Mouse (Mus musculus): ENCODE results near the gene Gzme.
"Not testable (repeated sequence)": the region's sequence is repeated elsewhere in the genome, so short reads cannot be mapped to it uniquely, and the experiment has no call there.

Gene Gzme

DNA sequence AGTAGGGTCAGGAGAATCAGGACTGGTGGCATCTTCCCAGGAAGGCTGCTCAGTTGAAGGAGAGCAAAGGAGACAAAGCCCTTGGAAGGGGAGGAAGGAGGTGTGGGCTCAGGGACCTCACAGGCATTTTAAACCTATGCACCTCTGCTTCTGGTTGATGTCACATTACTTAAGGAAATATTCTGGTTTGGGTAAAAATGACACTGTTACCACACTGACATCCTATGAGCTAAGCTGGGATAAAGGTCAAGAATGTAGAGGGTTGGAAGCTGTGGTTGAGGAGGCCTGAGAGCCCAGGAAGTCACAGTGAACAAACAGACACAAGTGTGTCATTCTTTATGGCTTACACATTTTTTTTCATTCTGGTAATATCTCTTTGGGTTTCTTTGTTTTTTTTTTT, at the start of gene Gzme:
TSS of gene Gzme (minus strand) at position 101 of the 400 bp plus-strand sequence.
- no peak for DNase-seq (ENCODE audit: low read depth in 1 of 2, low spot score in 2 of 2)

DNA sequence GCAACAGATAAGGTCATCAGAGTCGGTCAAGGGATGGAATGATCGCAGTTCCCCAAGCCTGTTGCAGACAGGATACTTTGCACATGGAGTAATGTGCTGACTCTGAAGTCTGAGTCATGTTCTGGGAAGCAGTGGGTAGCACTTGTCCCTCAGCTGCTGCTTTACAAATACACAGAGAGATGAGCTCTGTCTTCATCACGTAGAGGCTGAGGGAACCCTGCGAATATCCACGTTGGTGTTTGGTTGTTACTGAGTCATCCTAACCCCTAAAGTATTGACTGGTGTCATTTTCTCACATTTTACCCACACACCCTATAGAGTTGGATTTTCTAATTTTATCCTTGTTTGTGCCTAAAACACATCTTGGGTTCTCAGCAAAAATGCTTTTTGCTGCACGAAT, 47.6 kb upstream of the Gzme start:
- no peak for DNase-seq (ENCODE audit: low read depth in 1 of 2, low spot score in 2 of 2)

GRCm38 (mm10) chr14:56162109-56162508, 41.7 kb upstream of the Gzme start:
- DNase-seq (ENCODE audit: low read depth in 1 of 2, low spot score in 2 of 2) = no peak

- not testable (repeated sequence) for DNase-seq (ENCODE audit: low read depth in 1 of 2, low spot score in 2 of 2)
These were observed 39.1 kb upstream of the Gzme start, which contains the start of gene Gzmg for GRCm38 (mm10) chr14:56159479-56159878. Gene Gzmg (minus strand): TSS chr14:56159579.

GRCm38 (mm10) chr14:56155340-56155739, 34.9 kb upstream of the Gzme start:
- no peak for DNase-seq (ENCODE audit: low read depth in 1 of 2, low spot score in 2 of 2)

DNA sequence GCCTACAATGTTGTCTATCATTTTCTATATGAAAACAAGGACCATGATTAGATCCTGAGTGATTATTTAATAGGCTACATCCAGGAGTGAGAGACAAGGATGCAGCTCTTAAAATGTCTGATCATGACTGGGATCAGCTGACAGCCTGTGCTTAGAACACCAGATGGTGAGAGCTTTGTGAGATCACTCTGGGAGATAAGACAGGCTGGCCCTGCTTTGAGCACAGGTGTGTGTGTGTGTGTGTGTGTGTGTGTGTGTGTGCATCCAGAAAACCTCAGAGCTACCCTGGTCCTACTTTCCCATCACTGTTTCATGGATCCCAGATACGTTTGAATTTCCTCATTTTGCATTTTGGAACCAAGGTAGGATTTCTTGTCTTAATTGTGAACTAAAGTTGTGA, 13.2 kb upstream of the Gzme start:
- not testable (repeated sequence) for DNase-seq (ENCODE audit: low read depth in 1 of 2, low spot score in 2 of 2)

GRCm38 (mm10) chr14:56132508-56132907, 12.1 kb upstream of the Gzme start, which contains the start of gene Gzmd:
Gene Gzmd (minus strand): TSS chr14:56132608.
- not testable (repeated sequence) for DNase-seq (ENCODE audit: low read depth in 1 of 2, low spot score in 2 of 2)

DNA sequence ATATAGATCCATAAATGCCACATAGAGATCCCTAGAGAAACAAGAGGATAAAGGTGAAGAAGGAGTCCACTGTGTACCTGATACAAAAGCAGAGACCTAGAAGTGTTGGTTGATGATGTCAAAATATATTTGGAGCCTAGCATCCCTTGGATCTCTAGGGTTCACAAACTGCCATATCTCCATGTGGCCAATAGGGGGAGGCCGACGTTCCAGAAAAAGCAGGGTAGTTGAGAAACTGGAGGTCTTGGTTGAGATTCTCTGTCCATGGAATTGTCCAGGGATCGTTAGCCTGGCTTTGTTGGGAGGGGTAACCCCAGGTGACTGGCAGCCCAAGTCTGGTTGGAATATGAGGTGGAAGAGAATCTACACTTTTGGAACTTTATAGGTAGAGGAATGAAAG, 7.9 kb upstream of the Gzme start:
- no peak for DNase-seq (ENCODE audit: low read depth in 1 of 2, low spot score in 2 of 2)

GRCm38 (mm10) chr14:56123516-56123915, 3.1 kb upstream of the Gzme start:
- no peak for DNase-seq (ENCODE audit: low read depth in 1 of 2, low spot score in 2 of 2)

DNA sequence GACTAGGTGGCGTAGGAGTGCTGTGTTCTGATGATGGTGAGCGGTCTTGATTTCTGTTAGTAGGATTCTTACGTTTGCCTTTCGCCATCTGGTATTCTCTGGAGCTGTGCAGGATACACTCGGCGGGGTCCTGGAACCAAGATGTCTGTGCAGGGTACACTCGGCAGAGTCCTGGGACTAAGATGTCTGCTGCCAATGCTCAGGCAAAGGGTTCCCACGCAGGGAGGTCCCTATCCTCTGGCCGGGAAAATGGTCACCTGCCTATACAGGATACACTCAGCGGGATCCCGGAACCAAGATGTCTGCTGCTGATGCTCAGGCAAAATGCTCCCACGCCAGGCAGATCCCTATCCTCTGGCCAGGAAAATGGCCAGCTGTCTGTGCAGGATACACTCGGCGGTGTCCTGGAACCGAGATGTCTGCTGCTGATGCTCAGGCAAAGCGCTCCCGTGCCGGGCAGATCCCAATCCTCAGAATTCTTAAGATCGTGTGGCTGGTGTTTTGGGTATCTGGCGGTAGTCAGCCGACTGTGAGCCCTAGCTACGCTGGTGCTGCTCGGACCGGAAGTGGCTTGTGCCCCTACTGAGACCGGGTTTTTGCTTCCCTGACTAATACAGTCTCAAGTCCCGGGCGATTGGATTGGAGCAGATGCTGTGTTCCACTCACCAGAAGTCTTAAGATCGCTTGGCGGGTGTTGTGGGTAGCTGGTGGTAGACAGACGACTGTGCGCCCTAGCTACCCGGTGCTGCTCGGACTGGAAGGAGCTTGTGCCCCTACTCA, 4.7 kb downstream of the Gzme start:
- DNase-seq (ENCODE audit: low read depth in 1 of 2, low spot score in 2 of 2) = not testable (repeated sequence)

DNA sequence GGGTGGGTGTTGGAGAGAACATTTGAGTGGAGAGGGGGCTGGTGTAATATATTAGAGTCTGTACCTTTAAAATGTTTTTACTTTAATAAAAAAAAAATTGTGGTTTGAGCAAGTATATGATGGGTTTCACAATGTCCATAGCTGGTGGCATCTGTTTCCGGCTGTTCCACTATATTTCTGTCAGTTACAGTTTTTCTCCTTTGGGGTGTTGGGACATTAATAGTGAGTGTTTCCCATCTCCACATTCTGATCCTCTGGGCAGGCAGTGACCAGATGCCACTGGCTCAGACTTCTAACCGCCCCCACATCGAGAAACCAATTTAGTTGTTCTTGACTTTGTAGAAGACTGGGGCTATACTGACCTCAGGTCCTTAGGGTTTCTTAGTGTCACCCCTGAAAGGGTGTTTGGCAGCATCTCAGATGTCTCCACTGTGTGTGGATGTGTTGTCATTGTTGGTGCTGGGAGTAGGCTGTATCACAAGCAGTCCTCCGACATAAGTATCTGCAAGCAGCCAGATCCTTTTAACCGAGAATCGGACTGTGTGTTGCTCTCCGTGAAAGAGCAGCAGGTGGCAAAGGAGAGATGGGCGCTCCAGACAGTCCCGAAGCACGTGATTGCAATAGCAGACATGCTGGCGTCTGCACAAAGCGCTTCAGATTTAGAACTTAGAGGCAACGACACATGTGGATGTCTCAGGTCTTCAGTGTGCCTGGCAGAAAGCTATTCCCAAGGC, 14.8 kb downstream of the Gzme start:
- DNase-seq (ENCODE audit: low read depth in 1 of 2, low spot score in 2 of 2) = no peak

DNA sequence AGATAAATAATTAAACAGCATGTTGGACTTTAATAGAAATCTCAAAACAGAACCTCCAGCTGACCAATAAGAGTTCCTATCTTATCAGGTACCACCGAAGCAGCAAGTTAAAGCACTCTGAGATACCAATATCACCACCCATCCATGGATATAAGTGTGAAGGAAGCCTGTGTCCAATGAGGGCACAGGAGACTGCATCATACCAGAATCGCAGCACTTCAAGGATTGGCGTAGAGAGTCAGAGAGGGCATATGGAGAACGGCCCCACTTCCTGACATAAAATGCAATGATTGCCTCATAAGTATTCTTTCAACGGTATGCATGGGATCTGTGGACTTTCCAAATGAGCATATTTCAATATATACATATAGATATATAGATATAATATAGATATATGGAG, 15.4 kb downstream of the Gzme start:
- DNase-seq (ENCODE audit: low read depth in 1 of 2, low spot score in 2 of 2) = no peak

- no peak for DNase-seq (ENCODE audit: low read depth in 1 of 2, low spot score in 2 of 2)
These were observed 17.0 kb downstream of the Gzme start for GRCm38 (mm10) chr14:56103452-56103851.

DNA sequence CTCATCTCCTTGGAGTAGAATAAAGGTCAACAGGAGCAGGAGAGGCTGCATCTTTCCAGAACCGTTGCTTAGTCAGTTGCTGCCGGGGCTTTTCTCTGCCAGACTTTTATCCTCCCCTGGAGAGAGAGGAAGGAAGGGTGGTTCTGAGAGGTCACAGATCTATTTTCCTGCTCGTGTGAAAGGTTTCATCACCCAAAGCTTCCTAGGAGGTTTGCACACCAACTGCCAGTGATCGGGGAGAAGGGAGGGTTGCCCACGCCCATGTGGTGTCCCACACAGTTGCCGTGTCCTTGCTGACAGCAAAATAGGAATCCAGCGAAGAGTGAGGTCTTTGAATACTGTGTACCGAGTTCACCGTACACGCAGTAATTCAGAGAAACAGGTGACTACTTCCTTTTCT, 18.0 kb downstream of the Gzme start, which contains the start of gene Ctsg:
TSS of gene Ctsg (minus strand) at position 189 of the 400 bp plus-strand sequence.
- DNase-seq (ENCODE audit: low read depth in 1 of 2, low spot score in 2 of 2) = no peak

DNA sequence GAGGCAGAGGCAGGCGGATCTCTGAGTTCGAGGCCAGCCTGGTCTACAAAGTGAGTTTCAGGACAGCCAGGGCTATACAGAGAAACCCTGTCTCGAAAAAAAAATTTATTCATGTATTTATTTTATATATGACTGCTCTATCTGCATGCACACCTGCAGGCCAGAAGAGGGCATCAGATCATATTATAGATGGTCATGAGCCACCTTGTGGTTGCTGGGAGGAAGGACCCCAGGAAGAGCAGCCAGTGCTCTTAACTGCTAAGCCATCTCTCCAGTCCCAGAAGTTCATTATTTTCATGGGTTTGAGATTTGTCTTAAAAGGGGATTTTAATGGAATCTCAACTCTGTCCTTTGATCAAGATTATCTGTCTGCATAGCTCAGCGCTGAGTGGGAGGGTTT, 21.5 kb downstream of the Gzme start:
- no peak for DNase-seq (ENCODE audit: low read depth in 1 of 2, low spot score in 2 of 2)

GRCm38 (mm10) chr14:56097597-56097996, 22.8 kb downstream of the Gzme start:
- DNase-seq (ENCODE audit: low read depth in 1 of 2, low spot score in 2 of 2) = no peak

DNA sequence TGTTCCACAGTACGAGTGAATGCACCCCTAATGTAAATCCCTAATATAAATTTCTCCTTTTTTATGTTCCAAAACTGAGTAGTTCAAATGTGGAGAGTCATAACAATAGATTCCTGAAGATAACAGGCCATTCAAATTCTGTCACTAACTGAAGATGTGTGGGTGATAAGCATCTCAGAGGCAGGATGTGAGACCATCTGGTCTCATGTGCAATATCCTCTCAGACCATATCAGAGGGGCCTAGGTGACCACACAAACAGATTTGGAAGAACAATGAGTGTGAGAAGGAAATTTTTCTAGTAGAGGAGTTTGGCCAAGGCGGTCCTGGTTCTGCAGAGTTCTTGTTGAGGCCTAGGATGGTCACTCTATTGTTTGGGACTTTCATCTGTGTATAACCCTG, 27.1 kb downstream of the Gzme start:
- DNase-seq (ENCODE audit: low read depth in 1 of 2, low spot score in 2 of 2) = no peak

- no peak for DNase-seq (ENCODE audit: low read depth in 1 of 2, low spot score in 2 of 2)
These were observed 33.7 kb downstream of the Gzme start for GRCm38 (mm10) chr14:56086711-56087110.

- DNase-seq (ENCODE audit: low read depth in 1 of 2, low spot score in 2 of 2) = no peak
These were observed 35.3 kb downstream of the Gzme start, which contains the start of gene Mcpt8 for GRCm38 (mm10) chr14:56085167-56085566. Gene Mcpt8 (minus strand): TSS chr14:56085273.

- DNase-seq (ENCODE audit: low read depth in 1 of 2, low spot score in 2 of 2) = no peak
These were observed 38.4 kb downstream of the Gzme start for GRCm38 (mm10) chr14:56082016-56082415.
